Mouse (Mus musculus) ES-Bruce4 (cell line): ENCODE measurements at regions not wholly inside any gene's neighbourhood (a gene's known extent, or its start where the extent isn't known, plus 50 kb on each side); places are given as distances from the start of the nearest gene placed in this dataset.

ENCODE experiments used
- CTCF ChIP-seq: IDR thresholded peaks from one replicate; pipeline ENCODE4 v1.8.1; 2011; ENCODE audit warnings: low read depth, low read length
- EP300 ChIP-seq: IDR thresholded peaks from 2 replicates; pipeline ENCODE4 v1.6.1; 2011; ENCODE audit warnings: low read depth, low read length; ENCODE audit not compliant: insufficient read depth
- POLR2A ChIP-seq: IDR thresholded peaks from one replicate; pipeline ENCODE4 v1.8.1; 2011; ENCODE audit warnings: low read length; ENCODE audit not compliant: insufficient read depth

GRCm38 (mm10) chr12:79997201-79997600, 115.6 kb downstream of the Zfp36l1 start:
- TF ChIP-seq CTCF (no peak), EP300 (no peak), POLR2A (no peak)
